Comparison of ENCODE assay signal across 7 mouse cellular contexts in the genomic region with DNA sequence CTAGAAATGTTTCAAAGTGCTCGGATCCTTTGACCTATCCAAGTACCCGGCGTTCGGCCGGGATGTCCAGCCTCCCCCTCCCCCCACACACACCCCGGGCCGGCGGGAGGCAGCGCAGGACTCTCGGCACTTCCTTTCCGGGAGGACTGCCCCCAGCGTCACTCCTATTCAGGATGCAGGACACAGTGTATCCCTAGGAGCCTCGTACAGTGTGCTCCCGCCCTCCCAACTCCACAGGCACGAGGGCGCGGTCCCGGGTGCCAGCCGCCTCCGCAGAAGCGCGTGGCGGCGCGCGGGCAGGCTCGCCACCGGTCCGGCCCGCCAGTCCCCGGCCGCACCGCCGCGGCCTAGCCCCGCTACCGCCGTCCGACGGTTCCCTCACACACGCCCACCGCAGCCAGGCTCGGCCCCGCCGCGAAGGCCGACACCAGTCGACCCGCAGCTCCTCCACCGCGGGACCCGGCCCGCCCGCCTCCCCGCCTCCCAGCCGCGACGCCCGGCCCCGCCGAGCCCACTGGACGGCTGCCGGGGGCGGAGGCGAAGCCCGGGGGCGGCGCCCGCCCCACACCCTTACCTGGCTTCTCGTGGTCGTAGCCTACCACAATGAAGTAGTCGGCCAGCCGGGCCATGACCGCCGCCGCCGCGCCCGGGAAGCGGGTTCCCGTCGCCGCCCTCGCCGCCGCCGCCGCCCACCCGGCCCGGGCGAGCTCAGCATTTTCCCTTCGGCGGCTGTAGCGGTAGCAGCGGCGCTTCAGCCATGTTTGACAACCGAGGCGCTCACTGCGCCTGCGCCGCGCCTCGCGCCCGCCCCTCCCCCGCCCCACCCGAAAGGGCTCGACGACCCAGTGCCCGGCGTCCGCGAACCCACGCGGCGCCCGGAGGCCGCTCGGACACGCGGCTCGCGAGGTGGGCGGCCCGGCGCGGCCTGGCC. TPM values are rescaled to one million over a fixed set of nuclear protein-coding genes. Genes with fewer than 3 reads are reported as not detected.
DNase-seq lines count a peak whose midpoint lies in the region; ATAC-seq lines count a peak whose summit lies in the region.

Gene Sbf2 (minus strand): TSS at position 790 of the 931 bp plus-strand sequence.

- peak; percentile 19; the same call in 1 of the 2 replicates for ATAC-seq in granulocyte monocyte progenitor cell, adult 5-6 weeks (replicated peaks; ENCODE audit: poor library complexity, severe bottlenecking)
- peak; percentile 89 for ATAC-seq in limb, embryonic 11.5 days (ENCODE audit: insufficient number of reproducible peaks, low FRiP score, low TSS enrichment, low read depth)
- peak; percentile 90 for ATAC-seq in midbrain, embryonic 14.5 days (ENCODE audit: low FRiP score, low TSS enrichment)

- no peaks in the 10 kb centered on the region for H3K27me3 ChIP-seq in limb, embryonic 11.5 days (ENCODE audit: control insufficient read depth, insufficient read depth, low read length)
- H3K27me3 ChIP-seq in midbrain, embryonic 14.5 days (ENCODE audit: control insufficient read depth, insufficient read depth, low read length) = peaks cover 6% of the 10 kb centered on the region

- H3K36me3 ChIP-seq in limb, embryonic 11.5 days (ENCODE audit: control insufficient read depth, insufficient read depth, low read length) = no peaks in the 10 kb centered on the region
- no peaks in the 10 kb centered on the region for H3K36me3 ChIP-seq in midbrain, embryonic 14.5 days (ENCODE audit: control insufficient read depth, insufficient read depth, low read length)

- peak; percentile 92 for DNase-seq in adrenal gland, adult 2 months
- peak; percentile 83 for DNase-seq in embryo, embryonic 11.5 days (ENCODE audit: low read depth, low spot score)
- peak; percentile 88 for DNase-seq in kidney, adult 11 months
- peak; percentile 94 for DNase-seq in limb, embryonic 11.5 days (ENCODE audit: low spot score)
- peak; percentile 94 for DNase-seq in midbrain, embryonic 14.5 days
- DNase-seq in spleen, postnatal 36 days (ENCODE audit: low spot score in 2 of 2) = peak; percentile 40 to 51

- peak within 1 kb of the TSS; percentile 96 for H3K27ac ChIP-seq in limb, embryonic 11.5 days (replicated peaks; ENCODE audit: low read depth, low read length)
- peak within 1 kb of the TSS; percentile 97 for H3K27ac ChIP-seq in midbrain, embryonic 14.5 days (replicated peaks; ENCODE audit: low read depth, low read length)

- under 1% methylated on average over 53 of the region's 127 CpGs for WGBS in limb, embryonic 11.5 days
- under 1% methylated on average over 109 of the region's 127 CpGs for WGBS in midbrain, embryonic 14.5 days

- H3K4me2 ChIP-seq in limb, embryonic 11.5 days (ENCODE audit: low read depth, severe bottlenecking) = peak within 1 kb of the TSS; percentile 63
- peak within 1 kb of the TSS; percentile 87 for H3K4me2 ChIP-seq in midbrain, embryonic 14.5 days (ENCODE audit: low read length)

- H3K9me3 ChIP-seq in limb, embryonic 11.5 days (ENCODE audit: control insufficient read depth, low read length) = no peaks in the 10 kb centered on the region
- H3K9me3 ChIP-seq in midbrain, embryonic 14.5 days (ENCODE audit: control insufficient read depth, low read length) = no peaks in the 10 kb centered on the region

- peaks cover 8% of the 10 kb centered on the region; the same call in 1 of the 2 replicates for H3K4me1 ChIP-seq in limb, embryonic 11.5 days (ENCODE audit: control insufficient read depth, insufficient read depth, low read length)
- peaks cover 11% of the 10 kb centered on the region; the same call in 1 of the 2 replicates for H3K4me1 ChIP-seq in midbrain, embryonic 14.5 days (ENCODE audit: control insufficient read depth, insufficient read depth, low read length)

- H3K4me3 ChIP-seq in limb, embryonic 11.5 days (ENCODE audit: low read depth, low read length) = peak within 1 kb of the TSS; percentile 71
- peak within 1 kb of the TSS; percentile 94 for H3K4me3 ChIP-seq in midbrain, embryonic 14.5 days (replicated peaks; ENCODE audit: low read depth, low read length)

- peak within 1 kb of the TSS; percentile 94 for H3K9ac ChIP-seq in limb, embryonic 11.5 days (ENCODE audit: low read length)
- H3K9ac ChIP-seq in midbrain, embryonic 14.5 days (replicated peaks; ENCODE audit: low read length) = peak within 1 kb of the TSS; percentile 96

RNA-seq across cellular contexts. Expression of gene Sbf2, which starts in this region (rescaled TPM):
- 10 to 100 TPM; 42.6 to 43.8 TPM for total RNA-seq in adrenal gland, adult 2 months (2021)
- 7.3 and 8.0 TPM in 2 replicates for polyA plus RNA-seq in adrenal gland, adult 2 months (2012; rRNA removed)
- 2.5 TPM in 1 of 2 replicates, not detected in the other for total RNA-seq in granulocyte monocyte progenitor cell, adult 5-6 weeks (2014; fragmentation: Nextera tagmentation)
- total RNA-seq in granulocyte monocyte progenitor cell, adult 5-6 weeks (2017) = 0.26 and 0.52 TPM in 2 replicates
- polyA plus RNA-seq in limb, embryonic 11.5 days (2014; fragmentation: Nextera tagmentation; extraction: Ambion mirVana) = 28.7 and 31.4 TPM in 2 replicates
- polyA plus RNA-seq in midbrain, embryonic 14.5 days (2014; fragmentation: Nextera tagmentation; extraction: Ambion mirVana) = 73.5 and 77.4 TPM in 2 replicates

Comparison
In these comparisons a context has a peak if more than half of its experiments do, and no peak if none do; other contexts are left out.
1. Peak in every context shown above with its lines: DNase-seq, ATAC-seq, H3K4me3 ChIP-seq and H3K27ac ChIP-seq.
2. RNA of gene Sbf2 (total RNA-seq): 42.6 to 43.8 TPM in adrenal gland, adult 2 months; 0.26 to 2.5 TPM in granulocyte monocyte progenitor cell, adult 5-6 weeks; every median in the first group is over 10 times any median in the second.
3. ATAC-seq: peak in every context shown above with its lines; median percentile 90 in midbrain, embryonic 14.5 days; 89 in limb, embryonic 11.5 days; 19 in granulocyte monocyte progenitor cell, adult 5-6 weeks.